Mouse (Mus musculus) ES-E14 (cell line): ENCODE measurements around the gene Prg2.

Experiments
- CHD2 ChIP-seq: IDR thresholded peaks from 2 replicates; pipeline ENCODE4 v1.6.1; 2014; ENCODE audit warnings: mild to moderate bottlenecking, low read depth, low read length, inconsistent platforms
- MAFK ChIP-seq: IDR thresholded peaks from 2 replicates; pipeline ENCODE4 v1.6.1; 2014; ENCODE audit warnings: mild to moderate bottlenecking, low read depth, low read length, inconsistent platforms; ENCODE audit not compliant: insufficient read depth

DNA sequence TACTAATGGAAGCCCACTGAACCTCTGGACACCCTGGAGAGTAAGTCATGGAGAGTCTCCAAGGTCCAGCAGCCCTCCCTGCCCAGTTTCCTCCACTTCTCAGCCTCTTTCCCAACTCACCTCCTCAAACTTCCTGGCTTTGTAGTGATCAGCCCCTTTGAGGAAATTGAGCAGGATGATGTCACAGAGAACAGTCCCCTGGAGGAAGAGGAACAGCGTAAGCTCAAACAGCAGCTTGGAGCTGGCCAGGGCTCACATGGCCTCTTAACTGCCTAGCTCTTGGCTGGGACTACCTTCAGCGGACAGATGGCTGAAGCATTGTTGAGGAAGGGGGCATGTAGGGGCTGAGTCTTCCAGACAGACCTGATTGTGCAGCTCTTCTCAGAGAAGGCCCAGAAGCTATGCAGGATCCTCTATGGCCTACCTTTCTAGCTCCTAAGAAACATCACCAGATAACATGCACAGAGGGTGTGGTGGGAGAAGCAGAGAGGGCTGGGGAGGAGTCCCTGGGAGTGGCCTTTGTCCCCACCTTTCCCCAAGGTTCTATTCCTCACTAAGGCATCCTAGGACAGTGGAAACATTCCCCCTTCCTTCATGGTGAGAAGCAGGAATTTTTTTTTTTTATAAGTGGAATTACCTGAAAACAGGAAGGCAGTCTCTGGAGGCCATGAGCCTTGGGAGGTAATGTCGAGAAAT lies 19.4 kb downstream of the Prg2 start:
- TF ChIP-seq CHD2 (no peak), MAFK (no peak)
